Comparison of ENCODE assay signal across 30 mouse cellular contexts in the genomic region with DNA sequence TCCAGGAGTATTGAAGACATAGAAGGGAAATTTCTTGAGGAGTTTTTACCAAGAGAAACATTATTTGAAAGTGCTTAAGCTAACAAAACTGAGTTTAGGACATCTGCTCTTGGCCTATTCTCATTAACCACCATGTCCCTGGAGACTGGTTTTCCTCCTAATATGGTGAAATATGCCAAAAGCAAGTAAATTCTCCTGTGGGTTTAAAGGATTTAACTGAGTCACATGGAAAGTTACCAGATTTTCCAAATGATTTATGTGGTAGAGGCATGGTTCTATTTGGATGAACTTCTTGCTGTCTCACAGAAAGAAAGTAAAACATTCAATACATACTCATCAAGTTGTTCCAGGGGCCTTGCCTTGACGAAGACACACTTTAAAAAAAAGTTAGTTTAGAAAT. TPM values are rescaled to one million over a fixed set of nuclear protein-coding genes. Genes with fewer than 3 reads are reported as not detected.
DNase-seq lines count a peak whose midpoint lies in the region; ATAC-seq and TF ChIP-seq lines count a peak whose summit lies in the region.
"Had no signal": no experiment of that assay in that cellular context is flagged by ENCODE, and none has a peak within 500 bp of the region (broad histone marks: within the 10 kb centered on the region; RNA-seq: fewer than 3 reads in every experiment).

No protein-coding gene starts in this region.

- no peaks in the 10 kb centered on the region for H3K36me3 ChIP-seq in lung, embryonic 14.5 days (ENCODE audit: insufficient read depth)
- H3K36me3 ChIP-seq: forebrain, embryonic 10.5 days; forebrain, embryonic 15.5 days; heart, embryonic 12.5 days; limb, embryonic 12.5 days; midbrain, embryonic 15.5 days; neural tube, embryonic 12.5 days had no signal

- H3K4me3 ChIP-seq in lung, embryonic 14.5 days (ENCODE audit: low read depth, low read length), result no peak overlapping the region
- no peak overlapping the region for H3K4me3 ChIP-seq in lung, adult 2 months (replicated peaks; ENCODE audit: extremely low read depth, low read depth, low read length)
- H3K4me3 ChIP-seq: forebrain, embryonic 10.5 days; forebrain, embryonic 15.5 days; heart, embryonic 12.5 days; limb, embryonic 12.5 days; midbrain, embryonic 15.5 days; neural tube, embryonic 12.5 days had no signal

- no peaks in the 10 kb centered on the region for H3K27me3 ChIP-seq in lung, embryonic 14.5 days (ENCODE audit: insufficient read depth, low read length)
- H3K27me3 ChIP-seq: CH12.LX; forebrain, embryonic 15.5 days; heart, embryonic 12.5 days; limb, embryonic 12.5 days; midbrain, embryonic 15.5 days; neural tube, embryonic 12.5 days had no signal

- no peak for TF ChIP-seq POLR2A in lung, adult 2 months (IDR thresholded peaks at IDR 0.05; ENCODE audit: borderline replicate concordance, extremely low read depth, low read depth, low read length)

- no peak overlapping the region for H3K27ac ChIP-seq in lung, embryonic 14.5 days (ENCODE audit: low read depth)
- H3K27ac ChIP-seq: forebrain, embryonic 10.5 days; forebrain, embryonic 15.5 days; limb, embryonic 12.5 days; macrophage; midbrain, embryonic 15.5 days; neural tube, embryonic 12.5 days had no signal

- DNase-seq in heart, adult 8-10 months (ENCODE audit: low spot score), result peak; percentile 48
- no peak for DNase-seq in heart, postnatal 4 days
- DNase-seq in lung, embryonic 14.5 days, result peak; percentile 24
- DNase-seq in lung, adult 2 months, result no peak
- peak; percentile 95 for DNase-seq in adipocyte (ENCODE audit: low spot score)
- peak; percentile 80 for DNase-seq in skeletal muscle tissue, adult 2 months (ENCODE audit: low read depth, low spot score)
- DNase-seq in urinary bladder, adult 2 months (ENCODE audit: low spot score), result no peak
- no peak for DNase-seq in ovary, postnatal 14 days (ENCODE audit: low spot score)
- DNase-seq: adrenal gland, postnatal 36 days; B cell, adult 2 months; cerebellum, adult 2 months; cerebellum, postnatal 14 days; gastrocnemius, postnatal 14 days; kidney, adult 18-20 months; kidney, postnatal 14 days; lung, postnatal 10 days; right cerebral cortex, postnatal 4 days; thymus, adult 2 months; thymus, postnatal 36 days had no signal

- no peak for ATAC-seq in lung, embryonic 14.5 days (ENCODE audit: insufficient read depth)
- ATAC-seq: forebrain, embryonic 15.5 days; hindbrain, embryonic 16.5 days; midbrain, embryonic 15.5 days had no signal

- H3K4me1 ChIP-seq in lung, embryonic 14.5 days (ENCODE audit: insufficient read depth), result no peaks in the 10 kb centered on the region
- no peaks in the 10 kb centered on the region for H3K4me1 ChIP-seq in lung, adult 2 months (ENCODE audit: control insufficient read depth, insufficient read depth, low read length)
- H3K4me1 ChIP-seq: forebrain, embryonic 10.5 days; forebrain, embryonic 15.5 days; limb, embryonic 12.5 days; midbrain, embryonic 15.5 days; neural tube, embryonic 12.5 days had no signal

- no peak for TF ChIP-seq CTCF in lung, embryonic 14.5 days (IDR thresholded peaks at IDR 0.05; ENCODE audit: low read depth)
- TF ChIP-seq CTCF in lung, adult 2 months (IDR thresholded peaks at IDR 0.05; ENCODE audit: insufficient read depth, low read length), result no peak

- no peak overlapping the region for H3K4me2 ChIP-seq in lung, embryonic 14.5 days
- H3K4me2 ChIP-seq: forebrain, embryonic 15.5 days; heart, embryonic 12.5 days; limb, embryonic 12.5 days; liver, embryonic 11.5 days; midbrain, embryonic 15.5 days; neural tube, embryonic 12.5 days had no signal

- no peak overlapping the region for H3K9ac ChIP-seq in lung, embryonic 14.5 days
- H3K9ac ChIP-seq: forebrain, embryonic 15.5 days; heart, embryonic 12.5 days; limb, embryonic 12.5 days; midbrain, embryonic 15.5 days; neural tube, embryonic 12.5 days had no signal

- 39% methylated on average over 1 of the region's 1 CpGs for WGBS in lung, embryonic 14.5 days
- WGBS in lung, adult 2 months, result 47% methylated on average over 1 of the region's 1 CpGs

- H3K9me3 ChIP-seq in lung, embryonic 14.5 days (ENCODE audit: low read depth, low read length), result no peaks in the 10 kb centered on the region
- H3K9me3 ChIP-seq: forebrain, embryonic 10.5 days; forebrain, embryonic 15.5 days; heart, embryonic 12.5 days; limb, embryonic 12.5 days; midbrain, embryonic 15.5 days; neural tube, embryonic 12.5 days had no signal

RNA-seq across cellular contexts. Expression of gene Bmper, which starts 31.9 kb away (rescaled TPM):
- 1 to 10 TPM; 1.5 to 3.3 (median 2.5) TPM for total RNA-seq in heart, adult 8-10 months (2022)
- total RNA-seq in heart, postnatal 4 days (2021), result 1 to 10 TPM; 3.2 to 3.3 TPM
- 26.8 and 28.7 TPM in 2 replicates for polyA plus RNA-seq in lung, embryonic 14.5 days (2014; fragmentation: Nextera tagmentation; extraction: Ambion mirVana)
- polyA plus RNA-seq in lung, adult 2 months (2012; rRNA removed), result 8.5 and 12.0 TPM in 2 replicates
- polyA plus RNA-seq in urinary bladder, adult 2 months (2012; rRNA removed), result 0.69 and 1.3 TPM in 2 replicates
- total RNA-seq: megakaryocyte-erythroid progenitor cell, adult 5-6 weeks had no signal
- polyA plus RNA-seq: macrophage had no signal

Comparison
In these comparisons a context has a peak if more than half of its experiments do, and no peak if none do; other contexts are left out.
1. DNase-seq: peak in heart, adult 8-10 months (single experiment), lung, embryonic 14.5 days (single experiment), adipocyte (single experiment) and skeletal muscle tissue, adult 2 months (single experiment); none in heart, postnatal 4 days (single experiment), lung, adult 2 months (single experiment), urinary bladder, adult 2 months (single experiment) and ovary, postnatal 14 days (single experiment).